Mouse (Mus musculus) erythroblast, adult 5-6 weeks (primary cell): ENCODE measurements around the gene Zfp940. TPM values are rescaled to one million over a fixed set of nuclear protein-coding genes. Genes with fewer than 3 reads are reported as not detected.

ENCODE experiments used
- ATAC-seq: replicated peaks from 2 replicates; pipeline ENCODE4 v1.8.0; 2016; ENCODE audit warnings: moderate number of reproducible peaks, mild to moderate bottlenecking, moderate TSS enrichment, inconsistent platforms; ENCODE audit not compliant: poor library complexity, low FRiP score, severe bottlenecking
- total RNA-seq, 2 experiments: library from RNA; stranded (forward) in 1 of 2; stranded (reverse) in 1 of 2; fragments of 150-400 nt in 1 of 2; fragments of 200-764, 138-1000 nt in 1 of 2; gene quantifications; 2 replicates each; pipeline versions ENCODE4 v1.2.3 to v1.2.4; 2015 to 2017; ENCODE audit warnings: low replicate concordance in 2 of 2

The Zfp940 gene
- total RNA-seq, 2 experiments from 2014 or later, result not detected

GRCm38 (mm10) chr7:29815061-29815784 is 38.2 kb downstream of the Zfp940 start:
- peak; percentile 15 for ATAC-seq

- ATAC-seq, result no peak
Observed at GRCm38 (mm10) chr7:29814381-29814780, 39.1 kb downstream of the Zfp940 start.

- no peak for ATAC-seq
Observed at GRCm38 (mm10) chr7:29812244-29812643, 41.2 kb downstream of the Zfp940 start.

- ATAC-seq, result no peak
Observed at GRCm38 (mm10) chr7:29807046-29807445, 46.4 kb downstream of the Zfp940 start.

- no peak for ATAC-seq
Observed at GRCm38 (mm10) chr7:29792906-29793305, 60.6 kb downstream of the Zfp940 start.

- no peak for ATAC-seq
Observed at GRCm38 (mm10) chr7:29785888-29786287, 67.6 kb downstream of the Zfp940 start.

- ATAC-seq, result no peak
Observed at GRCm38 (mm10) chr7:29785023-29785422, 68.4 kb downstream of the Zfp940 start.

- no peak for ATAC-seq
Observed at GRCm38 (mm10) chr7:29783871-29784551, 69.5 kb downstream of the Zfp940 start, which contains the start of gene Zfp30. Gene Zfp30 (plus strand): TSS chr7:29783998.

Other genes starting within 250 kb of the Zfp940 start
- not detected in 2 replicates for gene Catsperg2, start 126.6 kb downstream of the Zfp940 start, total RNA-seq (2015; ENCODE audit: low replicate concordance)
- not detected in 2 replicates for gene Catsperg2, start 126.6 kb downstream of the Zfp940 start, total RNA-seq (2017; ENCODE audit: low replicate concordance)
- gene Zfp84, start 85.1 kb downstream of the Zfp940 start, total RNA-seq (2015; ENCODE audit: low replicate concordance), result 1.7 and 3.8 TPM in 2 replicates
- 3.2 and 3.6 TPM in 2 replicates for gene Zfp84, start 85.1 kb downstream of the Zfp940 start, total RNA-seq (2017; ENCODE audit: low replicate concordance)
- not detected in 2 replicates for gene Zfp30, start 69.7 kb downstream of the Zfp940 start, total RNA-seq (2015; ENCODE audit: low replicate concordance)
- gene Zfp30, start 69.7 kb downstream of the Zfp940 start, total RNA-seq (2017; ENCODE audit: low replicate concordance), result not detected in 2 replicates
- 0.42 and 0.77 TPM in 2 replicates for gene Zfp790, start 37.6 kb downstream of the Zfp940 start, total RNA-seq (2015; ENCODE audit: low replicate concordance)
- gene Zfp790, start 37.6 kb downstream of the Zfp940 start, total RNA-seq (2017; ENCODE audit: low replicate concordance), result 2.6 and 4.5 TPM in 2 replicates
- gene Zfp420, start 6.3 kb upstream of the Zfp940 start, total RNA-seq (2015; ENCODE audit: low replicate concordance), result 1.5 TPM in 1 of 2 replicates, not detected in the other
- 0.26 and 0.28 TPM in 2 replicates for gene Zfp420, start 6.3 kb upstream of the Zfp940 start, total RNA-seq (2017; ENCODE audit: low replicate concordance)
- gene Zfp27, start 52.9 kb upstream of the Zfp940 start, total RNA-seq (2015; ENCODE audit: low replicate concordance), result 1.0 and 1.2 TPM in 2 replicates
- gene Zfp27, start 52.9 kb upstream of the Zfp940 start, total RNA-seq (2017; ENCODE audit: low replicate concordance), result 1.4 and 1.7 TPM in 2 replicates
- not detected in 2 replicates for gene Zfp383, start 54.6 kb upstream of the Zfp940 start, total RNA-seq (2015; ENCODE audit: low replicate concordance)
- gene Zfp383, start 54.6 kb upstream of the Zfp940 start, total RNA-seq (2017; ENCODE audit: low replicate concordance), result not detected in 2 replicates
- 2.3 and 2.7 TPM in 2 replicates for gene Zfp74, start 100.4 kb upstream of the Zfp940 start, total RNA-seq (2015; ENCODE audit: low replicate concordance)
- gene Zfp74, start 100.4 kb upstream of the Zfp940 start, total RNA-seq (2017; ENCODE audit: low replicate concordance), result 1.4 and 1.7 TPM in 2 replicates
- gene Zfp568, start 130.3 kb upstream of the Zfp940 start, total RNA-seq (2015; ENCODE audit: low replicate concordance), result 2.5 and 3.5 TPM in 2 replicates
- gene Zfp568, start 130.3 kb upstream of the Zfp940 start, total RNA-seq (2017; ENCODE audit: low replicate concordance), result 3.0 and 4.2 TPM in 2 replicates
- not detected in 2 replicates for gene Zfp14, start 197.7 kb upstream of the Zfp940 start, total RNA-seq (2015; ENCODE audit: low replicate concordance)
- gene Zfp14, start 197.7 kb upstream of the Zfp940 start, total RNA-seq (2017; ENCODE audit: low replicate concordance), result 1.7 TPM in 1 of 2 replicates, not detected in the other
- gene Zfp82, start 219.2 kb upstream of the Zfp940 start, total RNA-seq (2015; ENCODE audit: low replicate concordance), result not detected in 2 replicates
- 0.84 TPM in 1 of 2 replicates, not detected in the other for gene Zfp82, start 219.2 kb upstream of the Zfp940 start, total RNA-seq (2017; ENCODE audit: low replicate concordance)
- not detected in 2 replicates for gene Gm26920, start 236.7 kb upstream of the Zfp940 start, total RNA-seq (2015; ENCODE audit: low replicate concordance)
- gene Gm26920, start 236.7 kb upstream of the Zfp940 start, total RNA-seq (2017; ENCODE audit: low replicate concordance), result not detected in 2 replicates
- 0.38 and 2.1 TPM in 2 replicates for gene Zfp566, start 236.9 kb upstream of the Zfp940 start, total RNA-seq (2015; ENCODE audit: low replicate concordance)
- 0.34 TPM in 1 of 2 replicates, not detected in the other for gene Zfp566, start 236.9 kb upstream of the Zfp940 start, total RNA-seq (2017; ENCODE audit: low replicate concordance)
- 12.7 and 14.6 TPM in 2 replicates for gene Zfp260, start 241.1 kb upstream of the Zfp940 start, total RNA-seq (2015; ENCODE audit: low replicate concordance)
- gene Zfp260, start 241.1 kb upstream of the Zfp940 start, total RNA-seq (2017; ENCODE audit: low replicate concordance), result 4.5 and 10.7 TPM in 2 replicates